Mouse (Mus musculus): ENCODE measurements around the gene Edn1. TPM values are rescaled to one million over a fixed set of nuclear protein-coding genes. Genes with fewer than 3 reads are reported as not detected.

Gene Edn1
- 1 to 10 TPM; 1.2 to 1.7 TPM for total RNA-seq (2021)
- long read RNA-seq, experiment 1, partial matches to known transcripts, result 0 of 1 reads
- long read RNA-seq, experiment 1, other reads (novel, unspliced or antisense), result 1 of 1 reads
- long read RNA-seq, experiment 2, partial matches to known transcripts, result 0 of 1 reads
- long read RNA-seq, experiment 2, other reads (novel, unspliced or antisense), result 0 of 1 reads

- peak; percentile 38 to 53 for DNase-seq
These were observed at the start of gene Edn1 for GRCm38 (mm10) chr13:42301161-42301721. TSS of gene Edn1 (plus strand) at chr13:42301476.

GRCm38 (mm10) chr13:42253821-42254220 is 47.5 kb upstream of the Edn1 start:
- intact Hi-C loops (cut with DNase I), result no loop called here
- no peak for DNase-seq

More at GRCm38 (mm10) chr13:42301161-42301721, at the start of gene Edn1:
- intact Hi-C loops (cut with DNase I), result loop anchor here (5.0 kb wide), 4 partner anchors 124 to 659 kb away; no protein-coding TSS in a partner anchor

- DNase-seq, result no peak
- intact Hi-C loops (cut with DNase I), result no loop called here
These were observed 46.2 kb upstream of the Edn1 start for GRCm38 (mm10) chr13:42255105-42255504.

GRCm38 (mm10) chr13:42258422-42258821 is 42.9 kb upstream of the Edn1 start:
- intact Hi-C loops (cut with DNase I), result no loop called here
- no peak for DNase-seq

DNA sequence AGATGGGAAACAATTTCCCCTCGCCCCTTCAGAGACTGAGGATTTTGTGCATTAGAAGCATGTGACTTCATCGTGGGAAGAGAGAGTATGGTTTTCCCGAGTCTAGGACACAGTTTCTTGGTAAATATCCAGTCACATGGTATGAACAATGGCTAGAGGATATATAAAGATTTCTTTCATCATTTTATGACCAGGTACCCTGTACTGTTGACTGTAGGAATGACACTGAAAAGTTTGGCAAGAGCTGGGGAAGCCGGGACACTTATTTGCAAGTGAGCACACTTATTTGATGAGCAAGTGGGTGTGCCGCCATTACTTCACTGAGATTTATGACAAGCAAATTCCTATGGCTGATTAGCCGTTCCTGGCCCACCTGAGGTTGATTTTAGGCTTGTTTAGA is 40.6 kb upstream of the Edn1 start:
- intact Hi-C loops (cut with DNase I), result no loop called here
- no peak for DNase-seq

- DNase-seq, result no peak
- intact Hi-C loops (cut with DNase I), result no loop called here
These were observed 31.2 kb upstream of the Edn1 start for GRCm38 (mm10) chr13:42270051-42270450.

DNA sequence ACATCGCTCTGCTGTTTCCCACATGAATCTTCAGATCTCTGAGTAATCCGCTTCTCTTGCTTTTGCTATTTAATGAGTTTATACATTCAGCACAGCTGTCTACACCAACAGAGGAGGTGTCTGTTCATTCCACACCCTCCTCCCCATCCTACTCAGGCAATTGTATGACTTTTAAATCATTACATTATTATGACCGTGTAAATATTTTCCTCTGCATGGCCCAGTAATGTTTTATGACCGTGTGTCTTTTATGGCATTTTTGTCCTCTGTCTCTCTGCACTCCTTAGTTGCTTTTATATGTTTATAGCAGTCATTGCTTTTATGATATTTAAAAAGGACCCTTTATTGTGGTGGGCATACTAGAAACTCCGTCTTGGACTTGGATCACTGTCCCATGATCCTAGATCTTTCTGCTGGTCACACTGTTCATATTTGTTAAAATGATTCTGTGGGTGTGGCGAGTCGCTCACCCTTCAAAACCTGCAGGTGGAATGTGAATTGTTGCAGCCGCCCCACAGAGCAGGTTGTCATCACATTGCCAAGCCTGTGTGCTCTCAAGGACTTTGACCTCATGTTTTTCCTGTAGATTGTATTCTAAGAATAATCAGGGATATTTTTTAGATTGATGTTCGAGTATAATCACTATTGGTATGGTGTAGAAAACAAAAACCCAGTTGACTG is 24.4 kb upstream of the Edn1 start:
- intact Hi-C loops (cut with DNase I), result no loop called here
- no peak for DNase-seq

GRCm38 (mm10) chr13:42277751-42278150 is 23.5 kb upstream of the Edn1 start:
- intact Hi-C loops (cut with DNase I), result no loop called here
- DNase-seq, result no peak

DNA sequence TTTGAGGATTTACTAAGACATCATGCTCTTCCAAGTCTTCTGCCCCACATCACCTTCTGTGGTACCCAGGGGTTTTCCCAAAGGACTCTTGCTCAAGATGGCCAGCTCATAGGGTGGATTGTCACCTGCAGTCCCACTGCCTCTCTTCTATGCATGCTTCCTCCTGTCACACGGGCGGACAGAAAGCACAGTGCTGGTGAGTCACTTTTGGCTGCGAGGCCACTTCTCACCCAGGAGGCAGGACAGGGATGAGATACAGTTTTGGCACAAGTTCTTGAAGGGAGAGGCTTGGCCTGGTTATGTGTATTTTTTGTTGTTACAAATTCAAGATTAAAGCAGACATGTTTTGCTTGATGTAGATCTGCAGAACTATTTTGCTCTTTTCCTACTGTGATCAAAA is 15.4 kb upstream of the Edn1 start:
- DNase-seq, result no peak
- intact Hi-C loops (cut with DNase I), result no loop called here

GRCm38 (mm10) chr13:42286768-42287167 is 14.5 kb upstream of the Edn1 start:
- intact Hi-C loops (cut with DNase I), result no loop called here
- DNase-seq, result no peak

GRCm38 (mm10) chr13:42292593-42292992 is 8.7 kb upstream of the Edn1 start:
- DNase-seq, result no peak
- intact Hi-C loops (cut with DNase I), result no loop called here

GRCm38 (mm10) chr13:42298302-42298701 is 3.0 kb upstream of the Edn1 start:
- no peak for DNase-seq
- intact Hi-C loops (cut with DNase I), result no loop called here

DNA sequence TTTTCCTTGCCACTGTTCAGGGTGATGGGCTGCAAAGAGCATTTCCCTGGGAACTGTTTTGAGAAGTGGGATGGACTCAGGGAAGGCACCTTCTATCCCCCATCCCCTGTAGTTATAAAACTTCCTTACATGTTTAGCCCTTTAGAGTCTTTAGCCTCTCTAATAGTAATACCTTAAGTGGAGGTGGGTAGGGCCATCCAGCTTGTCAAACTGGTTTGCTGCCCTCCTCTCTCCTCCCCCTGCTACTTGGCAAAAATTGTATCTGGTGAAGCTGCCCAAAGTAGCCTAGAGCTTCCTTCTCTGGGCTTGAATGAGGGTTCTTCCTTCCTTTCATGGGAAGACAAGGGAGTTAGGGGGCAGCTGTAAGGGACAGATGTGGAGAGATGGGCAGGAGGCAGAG is 2.5 kb upstream of the Edn1 start:
- no peak for DNase-seq
- intact Hi-C loops (cut with DNase I), result no loop called here

- peak; percentile 71 to 78 for DNase-seq
- intact Hi-C loops (cut with DNase I), result loop anchor here (5.0 kb wide), 4 partner anchors 123 to 658 kb away; no protein-coding TSS in a partner anchor
These were observed 709 bp upstream of the Edn1 start for GRCm38 (mm10) chr13:42300567-42300966.

DNA sequence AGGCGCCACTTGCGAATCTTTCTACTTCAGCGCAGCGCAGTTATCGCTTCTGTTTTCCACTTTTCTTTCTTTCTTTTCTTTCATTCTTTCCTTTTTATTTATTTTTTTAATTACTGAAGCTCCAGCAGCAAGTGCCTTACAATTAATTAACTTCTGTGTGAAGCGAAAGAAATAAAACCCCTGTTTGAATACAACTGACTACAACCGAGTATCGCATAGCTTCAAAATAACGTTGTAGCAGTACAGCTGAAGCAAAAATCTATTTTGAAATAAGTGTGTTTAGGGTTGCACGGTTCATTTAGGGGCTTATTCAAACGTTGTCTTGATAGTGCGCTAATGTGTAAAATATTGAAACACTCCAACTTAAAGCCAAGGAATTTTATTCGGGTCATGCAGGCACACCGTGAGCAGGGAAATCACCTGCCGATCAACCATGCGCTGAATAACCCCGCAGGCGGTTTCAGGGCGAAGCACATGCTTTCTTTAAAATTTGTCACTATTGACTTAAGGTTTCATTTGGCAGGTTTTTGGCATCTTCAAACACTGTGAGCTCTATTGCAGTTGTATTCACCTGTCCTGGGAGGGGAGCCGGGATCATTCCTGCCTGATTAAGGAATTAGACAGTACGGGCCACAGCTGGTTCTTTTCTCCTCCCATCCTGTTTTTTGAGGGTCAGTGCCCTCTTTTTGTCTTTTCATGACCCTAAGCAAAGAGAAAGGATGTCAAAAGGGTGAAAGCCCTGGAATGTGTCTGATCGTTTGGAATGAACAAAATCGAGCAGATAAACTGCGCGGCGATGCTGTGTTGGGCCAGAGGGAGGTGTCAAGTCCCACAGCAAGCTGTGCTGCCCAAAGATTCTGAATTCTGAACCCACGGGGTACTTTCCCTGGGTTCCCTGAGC is 935 bp downstream of the Edn1 start:
- intact Hi-C loops (cut with DNase I), result loop anchor here (5.0 kb wide), 4 partner anchors 125 to 660 kb away; no protein-coding TSS in a partner anchor

DNA sequence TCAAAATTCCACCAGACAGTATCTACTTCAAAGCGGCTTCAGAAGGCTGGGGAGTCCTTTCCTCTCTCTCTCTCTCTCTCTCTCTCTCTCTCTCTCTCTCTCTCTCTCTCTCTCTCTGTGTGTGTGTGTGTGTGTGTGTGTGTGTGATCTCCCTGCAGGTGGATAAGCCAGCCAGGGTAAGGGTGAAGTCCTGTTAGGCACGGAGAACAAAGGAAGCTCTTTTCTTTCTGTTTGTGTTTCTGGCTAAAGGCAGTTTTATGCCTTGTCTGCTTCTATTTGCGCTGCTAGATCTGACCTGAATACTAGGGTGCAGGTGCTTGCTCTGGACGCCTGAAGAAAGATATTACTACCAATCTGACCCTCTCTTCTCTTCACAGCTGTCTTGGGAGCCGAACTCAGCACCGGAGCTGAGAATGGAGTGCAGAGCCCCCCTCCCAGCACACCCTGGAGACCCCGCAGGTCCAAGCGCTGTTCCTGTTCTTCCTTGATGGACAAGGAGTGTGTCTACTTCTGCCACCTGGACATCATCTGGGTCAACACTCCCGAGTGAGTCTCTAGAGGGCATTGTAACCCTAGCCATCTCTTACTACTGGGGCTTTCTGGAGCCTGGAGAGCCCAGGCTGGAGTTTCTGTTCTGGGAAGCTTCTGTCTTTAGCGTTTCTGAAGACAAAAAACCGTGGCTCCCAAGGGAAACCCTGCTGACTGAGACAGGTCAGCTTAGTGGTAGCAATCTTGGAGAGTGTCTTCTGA is 2.1 kb downstream of the Edn1 start:
- intact Hi-C loops (cut with DNase I), result loop anchor here (5.0 kb wide), 4 partner anchors 126 to 661 kb away; no protein-coding TSS in a partner anchor
- no peak for DNase-seq

More for the DNA sequence above, 935 bp downstream of the Edn1 start:
- no peak for DNase-seq

GRCm38 (mm10) chr13:42304139-42304538 is 2.9 kb downstream of the Edn1 start:
- intact Hi-C loops (cut with DNase I), result loop anchor here (5.0 kb wide), 4 partner anchors 127 to 662 kb away; no protein-coding TSS in a partner anchor
- DNase-seq, result no peak

DNA sequence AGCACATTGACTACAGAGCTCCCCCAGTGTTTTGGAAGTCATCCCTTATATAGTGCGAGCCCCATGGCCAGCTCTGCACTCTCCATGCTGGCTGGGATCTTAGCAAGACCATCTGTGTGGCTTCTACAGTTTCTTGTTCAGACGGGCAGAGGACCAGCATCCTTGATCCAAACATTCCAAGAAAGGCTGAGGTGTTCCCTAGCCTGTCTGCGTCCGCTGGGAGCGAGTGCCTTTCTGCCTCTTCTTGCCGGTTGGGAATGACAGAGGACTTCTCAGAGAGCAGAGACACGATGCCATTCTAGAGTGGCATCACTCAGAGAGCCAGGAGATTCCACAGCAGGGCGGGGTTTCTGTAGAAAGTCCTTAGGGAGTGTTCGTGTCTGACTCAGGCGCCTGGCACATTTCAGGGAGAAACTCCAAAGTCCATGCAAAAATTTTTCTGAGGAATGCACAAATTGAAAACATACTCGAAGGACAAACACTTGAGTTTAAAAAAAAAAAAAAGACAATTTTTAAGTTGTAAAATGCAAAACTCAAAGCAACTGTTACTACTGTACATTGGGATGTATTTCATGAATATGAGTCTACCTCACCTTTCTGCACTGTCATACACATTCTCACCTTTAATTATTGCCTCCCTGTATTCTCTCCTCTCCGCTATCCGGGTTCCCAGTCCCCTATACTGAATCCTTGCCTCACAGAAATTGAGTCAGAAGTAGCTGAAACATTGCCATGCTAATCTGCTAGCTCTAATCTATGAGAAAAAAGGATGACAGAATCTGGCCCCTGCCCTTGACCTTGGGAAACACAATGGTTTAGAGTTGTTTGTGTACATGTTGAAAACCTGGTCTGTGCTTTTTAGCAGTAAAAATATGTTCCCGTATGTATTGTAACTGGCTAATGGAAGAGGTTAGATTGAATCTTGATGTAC is 5.9 kb downstream of the Edn1 start:
- DNase-seq, result peak in 1 of 2 experiments; percentile 32
- intact Hi-C loops (cut with DNase I), result no loop called here
